Mouse (Mus musculus) thymus, adult 18-20 months (tissue): ENCODE measurements around the gene Synrg.

ENCODE experiments used
- DNase-seq, 2 experiments: peaks; one replicate each; pipeline ENCODE4 v3.0.0; 2022; ENCODE audit warnings: mixed read lengths in 2 of 2

Synrg gene

GRCm38 (mm10) chr11:83991701-83992100 lies 27.5 kb downstream of the Synrg start:
- no peak for DNase-seq

- DNase-seq, result no peak
Measured at GRCm38 (mm10) chr11:83993428-83993827, 29.2 kb downstream of the Synrg start.

- no peak for DNase-seq
Measured at GRCm38 (mm10) chr11:83994481-83994880, 30.3 kb downstream of the Synrg start.

GRCm38 (mm10) chr11:83995535-83995950 lies 31.3 kb downstream of the Synrg start:
- no peak for DNase-seq

- DNase-seq, result no peak
Measured at GRCm38 (mm10) chr11:83997171-83997868, 33.1 kb downstream of the Synrg start.

- DNase-seq, result no peak
Measured at GRCm38 (mm10) chr11:83998993-83999392, 34.8 kb downstream of the Synrg start.

- no peak for DNase-seq
Measured at GRCm38 (mm10) chr11:83999411-83999915, 35.2 kb downstream of the Synrg start.

GRCm38 (mm10) chr11:84001257-84001656 lies 37.0 kb downstream of the Synrg start:
- no peak for DNase-seq

- no peak for DNase-seq
Measured at GRCm38 (mm10) chr11:84003986-84004385, 39.8 kb downstream of the Synrg start.

- no peak for DNase-seq
Measured at GRCm38 (mm10) chr11:84009001-84009400, 44.8 kb downstream of the Synrg start.

- DNase-seq, result no peak
Measured at GRCm38 (mm10) chr11:84010411-84010810, 46.2 kb downstream of the Synrg start.

- DNase-seq, result no peak
Measured at GRCm38 (mm10) chr11:84011050-84011449, 46.8 kb downstream of the Synrg start.

- DNase-seq, result no peak
Measured at GRCm38 (mm10) chr11:84011576-84011975, 47.3 kb downstream of the Synrg start.

GRCm38 (mm10) chr11:84013105-84013504 lies 48.9 kb downstream of the Synrg start:
- DNase-seq, result peak; percentile 57 to 58

- DNase-seq, result no peak
Measured at GRCm38 (mm10) chr11:84016147-84016809, 52.0 kb downstream of the Synrg start.

- DNase-seq, result no peak
Measured at GRCm38 (mm10) chr11:84016810-84017508, 52.7 kb downstream of the Synrg start.

GRCm38 (mm10) chr11:84027231-84027630 lies 63.0 kb downstream of the Synrg start:
- DNase-seq, result no peak

GRCm38 (mm10) chr11:84028271-84029028 lies 64.2 kb downstream of the Synrg start:
- DNase-seq, result no peak

- DNase-seq, result peak in 1 of 2 experiments; percentile 15
Measured at GRCm38 (mm10) chr11:84031971-84032370, 67.7 kb downstream of the Synrg start.

GRCm38 (mm10) chr11:84032559-84032958 lies 68.3 kb downstream of the Synrg start:
- no peak for DNase-seq

- DNase-seq, result no peak
Measured at GRCm38 (mm10) chr11:84033671-84034070, 69.4 kb downstream of the Synrg start.

- no peak for DNase-seq
Measured at GRCm38 (mm10) chr11:84040621-84041020, 76.4 kb downstream of the Synrg start.
